21 mouse cellular contexts compared by ENCODE assay signal in the genomic region with DNA sequence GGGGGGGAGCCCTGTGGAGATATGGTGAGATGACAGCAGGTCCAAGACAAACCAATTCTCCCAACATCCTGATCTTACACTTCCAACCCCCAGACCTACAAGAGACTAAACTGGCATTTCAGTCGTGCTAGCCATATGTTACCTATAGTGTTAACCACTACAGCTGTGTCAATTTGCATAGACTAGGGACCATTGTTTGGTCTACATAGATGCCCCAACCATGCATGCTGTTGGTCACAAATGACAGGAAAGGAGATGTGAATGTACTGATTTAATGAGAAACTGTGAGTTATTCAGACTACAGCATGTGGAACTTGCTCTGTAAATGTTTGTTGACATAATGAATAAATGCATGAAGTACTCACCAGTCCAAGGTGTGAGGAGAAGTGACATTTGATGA. TPM values are rescaled to one million over a fixed set of nuclear protein-coding genes. Genes with fewer than 3 reads are reported as not detected.
DNase-seq lines count a peak whose midpoint lies in the region; ATAC-seq and TF ChIP-seq lines count a peak whose summit lies in the region.
"Had no signal": no experiment of that assay in that cellular context is flagged by ENCODE, and none has a peak within 500 bp of the region (broad histone marks: within the 10 kb centered on the region; RNA-seq: fewer than 3 reads in every experiment).

No protein-coding gene starts in this region.

- no peaks in the 10 kb centered on the region for H3K9me3 ChIP-seq in forebrain, embryonic 13.5 days (replicated peaks)
- no peaks in the 10 kb centered on the region for H3K9me3 ChIP-seq in forebrain, embryonic 11.5 days (ENCODE audit: control insufficient read depth, low read length)
- no peaks in the 10 kb centered on the region for H3K9me3 ChIP-seq in forebrain, embryonic 16.5 days (ENCODE audit: control insufficient read depth, low read length)
- H3K9me3 ChIP-seq in hindbrain, embryonic 16.5 days (ENCODE audit: control insufficient read depth, low read length), result no peaks in the 10 kb centered on the region
- H3K9me3 ChIP-seq: hindbrain, embryonic 12.5 days; hindbrain, embryonic 15.5 days; intestine, embryonic 15.5 days had no signal

- H3K9ac ChIP-seq in forebrain, embryonic 13.5 days, result no peak overlapping the region
- no peak overlapping the region for H3K9ac ChIP-seq in forebrain, embryonic 11.5 days (ENCODE audit: low read length)
- H3K9ac ChIP-seq in forebrain, embryonic 16.5 days (replicated peaks; ENCODE audit: low read depth, low read length), result no peak overlapping the region
- no peak overlapping the region for H3K9ac ChIP-seq in hindbrain, embryonic 16.5 days (ENCODE audit: low read depth, low read length)
- H3K9ac ChIP-seq: hindbrain, embryonic 12.5 days; hindbrain, embryonic 15.5 days; intestine, embryonic 15.5 days had no signal

- TF ChIP-seq CTCF in brain, embryonic 14.5 days (IDR thresholded peaks at IDR 0.05; ENCODE audit: borderline replicate concordance, extremely low read depth, insufficient read depth, insufficient read length), result no peak

- TF ChIP-seq POLR2A in brain, embryonic 14.5 days (IDR thresholded peaks at IDR 0.05; ENCODE audit: borderline replicate concordance, extremely low read depth, insufficient read depth, insufficient read length, poor library complexity, severe bottlenecking), result no peak

- ATAC-seq in forebrain, embryonic 13.5 days, result peak; percentile 81
- ATAC-seq in forebrain, embryonic 11.5 days (replicated peaks; ENCODE audit: low FRiP score), result no peak
- ATAC-seq in forebrain, embryonic 16.5 days, result peak; percentile 87
- ATAC-seq in hindbrain, embryonic 16.5 days, result no peak
- ATAC-seq: CD4-positive, CD25-positive, alpha-beta regulatory T cell, adult 4 months; intestine, embryonic 15.5 days had no signal

- no peak overlapping the region for H3K4me2 ChIP-seq in forebrain, embryonic 13.5 days
- H3K4me2 ChIP-seq in forebrain, embryonic 11.5 days (ENCODE audit: low read depth, low read length, severe bottlenecking), result no peak overlapping the region
- no peak overlapping the region for H3K4me2 ChIP-seq in forebrain, embryonic 16.5 days (ENCODE audit: low read length)
- H3K4me2 ChIP-seq in hindbrain, embryonic 16.5 days (ENCODE audit: low read length), result no peak overlapping the region
- H3K4me2 ChIP-seq: heart, embryonic 11.5 days; hindbrain, embryonic 12.5 days; hindbrain, embryonic 15.5 days; intestine, embryonic 15.5 days had no signal

- 50% methylated on average over 1 of the region's 1 CpGs for WGBS in forebrain, embryonic 13.5 days
- 86% methylated on average over 1 of the region's 1 CpGs for WGBS in forebrain, embryonic 11.5 days
- 28% methylated on average over 1 of the region's 1 CpGs for WGBS in forebrain, embryonic 16.5 days
- whole genome bisulfite sequencing in hindbrain, embryonic 16.5 days, result 63% methylated on average over 1 of the region's 1 CpGs

- H3K4me1 ChIP-seq in forebrain, embryonic 13.5 days, result peaks cover 27% of the 10 kb centered on the region
- no peaks in the 10 kb centered on the region for H3K4me1 ChIP-seq in forebrain, embryonic 11.5 days (replicated peaks; ENCODE audit: control insufficient read depth, insufficient read depth, low read length)
- peaks cover 7% of the 10 kb centered on the region for H3K4me1 ChIP-seq in forebrain, embryonic 16.5 days (replicated peaks; ENCODE audit: control insufficient read depth, insufficient read depth, low read length)
- H3K4me1 ChIP-seq in hindbrain, embryonic 16.5 days (ENCODE audit: control insufficient read depth, insufficient read depth, low read depth, low read length), result no peaks in the 10 kb centered on the region
- H3K4me1 ChIP-seq: hindbrain, embryonic 15.5 days; intestine, embryonic 15.5 days had no signal

- intact Hi-C loops in left cerebral cortex, postnatal 4 days (cut with DNase I), result no loop called here

- H3K27ac ChIP-seq in forebrain, embryonic 13.5 days, result peak overlapping the region; percentile 36; the same call in 1 of the 2 replicates
- no peak overlapping the region for H3K27ac ChIP-seq in forebrain, embryonic 11.5 days (ENCODE audit: low read depth, low read length)
- H3K27ac ChIP-seq in forebrain, embryonic 16.5 days (ENCODE audit: low read length), result peak overlapping the region; percentile 60
- H3K27ac ChIP-seq in hindbrain, embryonic 16.5 days (ENCODE audit: low read depth, low read length), result no peak overlapping the region
- H3K27ac ChIP-seq: gastrocnemius, adult 2 months; hindbrain, embryonic 12.5 days; hindbrain, embryonic 15.5 days; intestine, embryonic 15.5 days had no signal

- H3K4me3 ChIP-seq in forebrain, embryonic 13.5 days, result no peak overlapping the region
- H3K4me3 ChIP-seq in forebrain, embryonic 11.5 days (ENCODE audit: low read depth, low read length), result no peak overlapping the region
- no peak overlapping the region for H3K4me3 ChIP-seq in forebrain, embryonic 16.5 days (replicated peaks; ENCODE audit: low read length)
- H3K4me3 ChIP-seq in hindbrain, embryonic 16.5 days (ENCODE audit: low read length), result no peak overlapping the region
- H3K4me3 ChIP-seq: gastrocnemius, adult 2 months; hindbrain, embryonic 12.5 days; hindbrain, embryonic 15.5 days; intestine, embryonic 15.5 days had no signal

- no peaks in the 10 kb centered on the region for H3K27me3 ChIP-seq in forebrain, embryonic 13.5 days
- H3K27me3 ChIP-seq in forebrain, embryonic 11.5 days (ENCODE audit: control insufficient read depth, insufficient read depth, low read length), result no peaks in the 10 kb centered on the region
- H3K27me3 ChIP-seq in forebrain, embryonic 16.5 days (replicated peaks; ENCODE audit: control insufficient read depth, insufficient read depth, low read length), result no peaks in the 10 kb centered on the region
- H3K27me3 ChIP-seq in hindbrain, embryonic 16.5 days (replicated peaks; ENCODE audit: control insufficient read depth, insufficient read depth, low read length), result no peaks in the 10 kb centered on the region
- H3K27me3 ChIP-seq: hindbrain, embryonic 12.5 days; hindbrain, embryonic 15.5 days; intestine, embryonic 15.5 days had no signal

- no peaks in the 10 kb centered on the region for H3K36me3 ChIP-seq in forebrain, embryonic 13.5 days (ENCODE audit: poor library complexity, severe bottlenecking)
- no peaks in the 10 kb centered on the region for H3K36me3 ChIP-seq in forebrain, embryonic 11.5 days (ENCODE audit: control insufficient read depth, insufficient read depth, low read length)
- no peaks in the 10 kb centered on the region for H3K36me3 ChIP-seq in forebrain, embryonic 16.5 days (ENCODE audit: control insufficient read depth, insufficient read depth)
- no peaks in the 10 kb centered on the region for H3K36me3 ChIP-seq in hindbrain, embryonic 16.5 days (ENCODE audit: control insufficient read depth, insufficient read depth, low read length)
- H3K36me3 ChIP-seq: hindbrain, embryonic 12.5 days; hindbrain, embryonic 15.5 days; intestine, embryonic 15.5 days had no signal

- no peak for DNase-seq in forebrain, embryonic 11.5 days (ENCODE audit: low spot score)
- peak; percentile 81 for DNase-seq in brain, embryonic 14.5 days (ENCODE audit: low read depth)
- DNase-seq in left cerebral cortex, postnatal 4 days, result no peak
- DNase-seq: adrenal gland, adult 2 months; adrenal gland, postnatal 14 days; cerebellum, adult 18-20 months; cerebellum, adult 9-10 months; cerebellum, postnatal 14 days; gastrocnemius, adult 2 months; gastrocnemius, postnatal 14 days; heart, adult 11 months; kidney, adult 11 months had no signal

RNA-seq across cellular contexts. Expression of a gene that starts 37.6 kb away (rescaled TPM):
- polyA plus RNA-seq in forebrain, embryonic 13.5 days (2015; fragmentation: Nextera tagmentation; extraction: Ambion mirVana), result 12.9 and 13.4 TPM in 2 replicates
- polyA plus RNA-seq in forebrain, embryonic 11.5 days (2014; fragmentation: Nextera tagmentation; extraction: Ambion mirVana), result 9.2 and 9.5 TPM in 2 replicates
- polyA plus RNA-seq in brain, embryonic 14.5 days (2012; rRNA removed), result 9.9 and 10.0 TPM in 2 replicates
- 14.7 and 15.7 TPM in 2 replicates for polyA plus RNA-seq in forebrain, embryonic 16.5 days (2015; fragmentation: Nextera tagmentation; extraction: Ambion mirVana)
- total RNA-seq in left cerebral cortex, postnatal 4 days (2021), result 10 to 100 TPM; 32.9 to 36.6 TPM
- polyA plus RNA-seq in hindbrain, embryonic 16.5 days (2015; fragmentation: Nextera tagmentation; extraction: Ambion mirVana), result 10.3 and 11.3 TPM in 2 replicates
- total RNA-seq: gastrocnemius, adult 2 months; MEL had no signal

Comparison
In these comparisons a context has a peak if more than half of its experiments do, and no peak if none do; other contexts are left out.
1. ATAC-seq: peak in forebrain, embryonic 13.5 days (single experiment) and forebrain, embryonic 16.5 days (single experiment); none in forebrain, embryonic 11.5 days (single experiment) and hindbrain, embryonic 16.5 days (single experiment).
2. H3K27ac ChIP-seq: peak in forebrain, embryonic 13.5 days (single experiment) and forebrain, embryonic 16.5 days (single experiment); none in forebrain, embryonic 11.5 days (single experiment) and hindbrain, embryonic 16.5 days (single experiment).